Mouse (Mus musculus): ENCODE results near the gene Pdap1. TPM values are rescaled to one million over a fixed set of nuclear protein-coding genes. Genes with fewer than 3 reads are reported as not detected.

The Pdap1 gene
- 148 and 151 TPM in 2 replicates for polyA plus RNA-seq (2016; fragmentation: Nextera tagmentation; extraction: Ambion mirVana)

GRCm38 (mm10) chr5:145139571-145140519, at the start of gene Pdap1, which contains the start of gene Bud31:
TSS of gene Pdap1 (minus strand) at chr5:145140238.
TSS of gene Bud31 (plus strand) at chr5:145140362.
- H3K36me3 ChIP-seq (replicated peaks): peaks cover 64% of the 10 kb centered on the region
- WGBS: under 1% methylated on average over 84 of the region's 84 CpGs
- no peaks in the 10 kb centered on the region for H3K9me3 ChIP-seq
- peak; percentile 94 for DNase-seq (ENCODE audit: extremely low spot score, low spot score)
- peak within 1 kb of the TSS; percentile 97 for H3K4me3 ChIP-seq
- peaks cover 29% of the 10 kb centered on the region for H3K4me1 ChIP-seq
- no peaks in the 10 kb centered on the region for H3K27me3 ChIP-seq (ENCODE audit: poor library complexity, severe bottlenecking)
- peak within 1 kb of the TSS; percentile 99 for H3K27ac ChIP-seq

GRCm38 (mm10) chr5:145189416-145189815, 49.4 kb upstream of the Pdap1 start:
- Histone ChIP-seq H3K9me3 (no peaks in the 10 kb centered on the region), H3K4me3 (no peak overlapping the region), H3K27ac (no peak overlapping the region), H3K36me3 (replicated peaks) (peaks cover 54% of the 10 kb centered on the region), H3K27me3 (ENCODE audit: poor library complexity, severe bottlenecking) (no peaks in the 10 kb centered on the region), H3K4me1 (peaks cover 19% of the 10 kb centered on the region)
- DNase-seq (ENCODE audit: extremely low spot score, low spot score): no peak
- WGBS: 93% methylated on average over 6 of the region's 6 CpGs

- no peak for DNase-seq (ENCODE audit: extremely low spot score, low spot score)
- WGBS: 89% methylated on average over 2 of the region's 2 CpGs
- peaks cover 90% of the 10 kb centered on the region for H3K36me3 ChIP-seq (replicated peaks)
These were observed 45.2 kb upstream of the Pdap1 start for GRCm38 (mm10) chr5:145185244-145185643.

GRCm38 (mm10) chr5:145178461-145178980, 38.5 kb upstream of the Pdap1 start:
- H3K4me3 ChIP-seq: no peak overlapping the region
- no peaks in the 10 kb centered on the region for H3K4me1 ChIP-seq
- no peak overlapping the region for H3K27ac ChIP-seq
- DNase-seq (ENCODE audit: extremely low spot score, low spot score): no peak
- no peaks in the 10 kb centered on the region for H3K27me3 ChIP-seq (ENCODE audit: poor library complexity, severe bottlenecking)
- WGBS: 88% methylated on average over 18 of the region's 18 CpGs
- no peaks in the 10 kb centered on the region for H3K9me3 ChIP-seq
- peaks cover 100% of the 10 kb centered on the region for H3K36me3 ChIP-seq (replicated peaks)

More at GRCm38 (mm10) chr5:145185244-145185643, 45.2 kb upstream of the Pdap1 start:
- Histone ChIP-seq H3K4me3 (no peak overlapping the region), H3K27me3 (ENCODE audit: poor library complexity, severe bottlenecking) (no peaks in the 10 kb centered on the region), H3K4me1 (peaks cover 6% of the 10 kb centered on the region), H3K9me3 (no peaks in the 10 kb centered on the region), H3K27ac (no peak overlapping the region)

DNA sequence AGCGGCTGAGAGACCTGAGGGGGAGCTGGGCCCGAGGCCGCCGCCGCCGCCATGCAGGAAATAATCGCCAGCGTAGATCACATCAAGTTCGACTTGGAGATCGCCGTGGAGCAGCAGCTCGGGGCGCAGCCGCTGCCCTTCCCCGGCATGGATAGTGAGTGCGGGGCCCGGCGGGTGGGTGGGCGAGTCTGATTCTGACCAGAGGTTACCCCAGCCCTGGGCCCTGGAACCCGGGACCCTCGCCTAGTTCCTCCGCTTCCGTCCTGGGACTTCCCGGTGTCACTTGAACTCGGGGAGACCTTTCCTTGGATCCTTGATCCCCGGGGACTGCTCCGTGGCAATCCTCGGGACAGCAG, 27.2 kb upstream of the Pdap1 start:
- peak overlapping the region; percentile 93 for H3K27ac ChIP-seq
- H3K9me3 ChIP-seq: no peaks in the 10 kb centered on the region
- peaks cover 25% of the 10 kb centered on the region for H3K4me1 ChIP-seq
- 0% methylated on average over 28 of the region's 28 CpGs for WGBS
- H3K36me3 ChIP-seq (replicated peaks): peaks cover 56% of the 10 kb centered on the region
- no peaks in the 10 kb centered on the region for H3K27me3 ChIP-seq (ENCODE audit: poor library complexity, severe bottlenecking)
- peak overlapping the region; percentile 89 for H3K4me3 ChIP-seq
- no peak for DNase-seq (ENCODE audit: extremely low spot score, low spot score)

GRCm38 (mm10) chr5:145166536-145167305, 26.7 kb upstream of the Pdap1 start, which contains the start of the genes Ptcd1 and Cpsf4:
TSS of gene Ptcd1 (minus strand) at chr5:145167108.
TSS of gene Cpsf4 (plus strand) at chr5:145167213.
- WGBS: under 1% methylated on average over 51 of the region's 51 CpGs
- Histone ChIP-seq H3K27me3 (ENCODE audit: poor library complexity, severe bottlenecking) (no peaks in the 10 kb centered on the region), H3K9me3 (no peaks in the 10 kb centered on the region), H3K27ac (peak within 1 kb of the TSS; percentile 93), H3K4me3 (peak within 1 kb of the TSS; percentile 89), H3K4me1 (peaks cover 25% of the 10 kb centered on the region), H3K36me3 (replicated peaks) (peaks cover 56% of the 10 kb centered on the region)
- peak; percentile 100 for DNase-seq (ENCODE audit: extremely low spot score, low spot score)

GRCm38 (mm10) chr5:145165184-145165583, 25.1 kb upstream of the Pdap1 start:
- no peak for DNase-seq (ENCODE audit: extremely low spot score, low spot score)
- Histone ChIP-seq H3K9me3 (no peaks in the 10 kb centered on the region), H3K27me3 (ENCODE audit: poor library complexity, severe bottlenecking) (no peaks in the 10 kb centered on the region), H3K36me3 (replicated peaks) (peaks cover 56% of the 10 kb centered on the region), H3K4me3 (no peak overlapping the region; the same call in 1 of the 2 replicates), H3K27ac (no peak overlapping the region), H3K4me1 (peaks cover 25% of the 10 kb centered on the region)
- 91% methylated on average over 15 of the region's 15 CpGs for WGBS

- Histone ChIP-seq H3K4me1 (peaks cover 25% of the 10 kb centered on the region), H3K9me3 (no peaks in the 10 kb centered on the region), H3K27ac (no peak overlapping the region), H3K4me3 (no peak overlapping the region; the same call in 1 of the 2 replicates), H3K27me3 (ENCODE audit: poor library complexity, severe bottlenecking) (no peaks in the 10 kb centered on the region), H3K36me3 (replicated peaks) (peaks cover 56% of the 10 kb centered on the region)
- 76% methylated on average over 3 of the region's 3 CpGs for WGBS
- no peak for DNase-seq (ENCODE audit: extremely low spot score, low spot score)
These were observed 24.7 kb upstream of the Pdap1 start for GRCm38 (mm10) chr5:145164710-145165109.

DNA sequence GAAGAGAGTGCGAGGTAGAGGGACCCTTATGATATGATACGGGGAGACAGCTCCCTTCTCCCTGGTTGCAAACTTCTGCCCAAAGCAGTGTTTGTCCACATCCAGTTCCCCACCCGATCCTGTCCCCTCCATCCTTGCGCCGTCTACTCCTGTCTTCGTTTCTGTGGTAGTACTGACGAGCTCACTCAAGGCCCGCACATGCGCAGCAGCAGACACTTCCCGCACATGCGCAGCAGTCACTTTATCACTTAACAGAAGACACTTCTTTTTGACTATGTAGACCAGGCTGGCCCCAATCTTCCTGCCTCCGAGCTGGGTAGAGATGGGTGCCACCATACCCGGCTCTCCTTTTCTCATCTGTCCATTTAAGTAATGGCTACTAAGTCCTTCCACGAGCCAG, 21.3 kb upstream of the Pdap1 start:
- H3K4me1 ChIP-seq: peaks cover 9% of the 10 kb centered on the region
- H3K36me3 ChIP-seq (replicated peaks): peaks cover 84% of the 10 kb centered on the region
- DNase-seq (ENCODE audit: extremely low spot score, low spot score): no peak
- H3K4me3 ChIP-seq: no peak overlapping the region
- no peak overlapping the region for H3K27ac ChIP-seq
- no peaks in the 10 kb centered on the region for H3K9me3 ChIP-seq
- no peaks in the 10 kb centered on the region for H3K27me3 ChIP-seq (ENCODE audit: poor library complexity, severe bottlenecking)
- WGBS: 95% methylated on average over 14 of the region's 14 CpGs

- H3K4me1 ChIP-seq: no peaks in the 10 kb centered on the region
- no peak overlapping the region for H3K4me3 ChIP-seq
- no peak overlapping the region for H3K27ac ChIP-seq
- 92% methylated on average over 5 of the region's 5 CpGs for WGBS
- no peak for DNase-seq (ENCODE audit: extremely low spot score, low spot score)
- no peaks in the 10 kb centered on the region for H3K27me3 ChIP-seq (ENCODE audit: poor library complexity, severe bottlenecking)
- peaks cover 97% of the 10 kb centered on the region for H3K36me3 ChIP-seq (replicated peaks)
- H3K9me3 ChIP-seq: no peaks in the 10 kb centered on the region
These were observed 12.7 kb upstream of the Pdap1 start for GRCm38 (mm10) chr5:145152690-145153089.

GRCm38 (mm10) chr5:145149294-145149693, 9.3 kb upstream of the Pdap1 start:
- WGBS: 94% methylated on average over 6 of the region's 6 CpGs
- no peak overlapping the region for H3K4me3 ChIP-seq
- no peaks in the 10 kb centered on the region for H3K4me1 ChIP-seq
- peaks cover 100% of the 10 kb centered on the region for H3K36me3 ChIP-seq (replicated peaks)
- H3K9me3 ChIP-seq: no peaks in the 10 kb centered on the region
- no peak overlapping the region for H3K27ac ChIP-seq
- no peaks in the 10 kb centered on the region for H3K27me3 ChIP-seq (ENCODE audit: poor library complexity, severe bottlenecking)
- no peak for DNase-seq (ENCODE audit: extremely low spot score, low spot score)

- Histone ChIP-seq H3K36me3 (replicated peaks) (peaks cover 100% of the 10 kb centered on the region), H3K4me3 (no peak overlapping the region), H3K4me1 (no peaks in the 10 kb centered on the region), H3K9me3 (no peaks in the 10 kb centered on the region), H3K27ac (no peak overlapping the region), H3K27me3 (ENCODE audit: poor library complexity, severe bottlenecking) (no peaks in the 10 kb centered on the region)
- 95% methylated on average over 5 of the region's 5 CpGs for WGBS
- DNase-seq (ENCODE audit: extremely low spot score, low spot score): no peak
These were observed 7.7 kb upstream of the Pdap1 start for GRCm38 (mm10) chr5:145147748-145148147.

Data from forebrain, embryonic 10.5 days (tissue).